Mouse (Mus musculus) c-Kit-negative CD71-positive TER-119-positive erythroid progenitor cells, embryonic 14.5 days (primary cell): ENCODE data around the gene Cnot10.

Source experiments
- DNase-seq: peaks from one replicate; pipeline ENCODE4 v3.0.0-alpha.2; 2013; ENCODE audit warnings: low read depth, low spot score

Gene Cnot10

DNA sequence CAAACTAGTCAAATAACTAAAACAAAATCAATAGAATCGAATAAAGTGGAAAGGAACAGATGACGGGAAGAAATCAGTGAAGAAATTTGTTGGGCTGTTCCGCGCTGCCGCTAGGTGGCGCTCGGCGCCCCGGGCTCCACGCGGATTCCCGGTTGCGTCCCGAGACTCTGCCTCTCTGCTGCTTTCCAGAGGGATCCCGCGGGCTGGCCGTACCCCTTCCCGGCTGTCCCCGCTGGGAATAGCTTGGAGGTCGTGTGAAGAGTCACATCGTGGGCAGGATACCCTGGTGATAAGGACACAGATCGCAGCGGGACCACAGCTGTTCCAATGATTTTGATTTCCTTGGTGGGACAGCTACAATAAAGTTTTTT is 56.2 kb downstream of the Cnot10 start:
- DNase-seq: peak; percentile 15

DNA sequence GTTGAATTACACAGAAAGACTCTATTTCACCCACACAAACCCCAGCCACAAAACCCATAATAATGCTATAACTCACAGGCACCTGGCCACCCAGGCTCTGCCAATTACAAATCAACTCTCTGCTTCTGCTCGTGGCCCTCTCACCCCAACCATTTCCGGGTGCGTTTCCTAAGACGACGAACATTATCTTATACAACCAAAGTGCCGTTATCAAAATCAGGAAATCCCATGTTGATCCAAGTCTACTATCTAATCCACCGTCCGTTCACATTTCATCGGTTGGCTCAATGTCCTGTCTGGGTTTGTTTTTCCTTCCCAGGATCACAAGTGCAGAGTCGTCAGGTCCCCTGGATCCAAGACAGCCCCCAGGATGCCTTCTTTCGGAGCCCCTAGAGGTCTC is 61.3 kb downstream of the Cnot10 start:
- no peak for DNase-seq

DNA sequence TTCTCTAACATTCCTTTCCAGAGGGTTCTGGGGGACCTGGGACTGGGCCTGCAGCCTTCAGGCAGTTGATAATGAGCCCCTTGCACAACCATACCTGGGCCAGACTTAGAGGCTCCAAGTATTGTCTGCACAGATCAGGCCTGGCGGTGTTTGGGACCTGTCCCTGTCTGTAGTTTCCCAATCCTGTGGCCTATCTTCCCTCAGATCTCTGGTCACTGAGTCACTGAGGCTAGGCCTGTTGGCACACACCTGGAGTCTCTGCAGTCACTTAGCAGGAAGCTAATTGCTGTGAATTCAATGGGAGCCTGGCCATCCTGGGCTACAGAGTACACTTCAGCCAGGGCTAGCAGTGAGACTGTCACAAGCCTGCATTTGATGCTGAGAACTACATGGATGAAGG is 64.0 kb downstream of the Cnot10 start:
- DNase-seq: no peak

DNA sequence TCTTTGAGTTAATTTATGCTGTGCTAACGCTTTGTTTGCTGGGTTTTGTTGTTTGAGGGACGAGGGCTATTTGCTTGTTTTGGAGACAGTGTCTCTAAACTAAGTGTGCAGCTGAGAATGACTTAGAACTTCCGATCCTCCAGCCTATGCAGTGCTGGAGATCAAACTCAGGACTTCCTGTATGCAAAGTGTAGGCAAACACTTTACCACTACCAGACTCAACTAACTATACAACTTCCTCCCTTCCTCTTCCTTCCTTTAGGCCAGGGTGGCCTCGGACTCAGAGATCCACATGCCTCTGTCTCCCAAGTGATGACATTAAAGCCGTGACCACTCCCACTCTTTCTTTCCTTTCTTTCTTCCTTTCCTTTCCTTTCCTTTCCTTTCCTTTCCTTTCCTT is 66.5 kb downstream of the Cnot10 start:
- no peak for DNase-seq

DNA sequence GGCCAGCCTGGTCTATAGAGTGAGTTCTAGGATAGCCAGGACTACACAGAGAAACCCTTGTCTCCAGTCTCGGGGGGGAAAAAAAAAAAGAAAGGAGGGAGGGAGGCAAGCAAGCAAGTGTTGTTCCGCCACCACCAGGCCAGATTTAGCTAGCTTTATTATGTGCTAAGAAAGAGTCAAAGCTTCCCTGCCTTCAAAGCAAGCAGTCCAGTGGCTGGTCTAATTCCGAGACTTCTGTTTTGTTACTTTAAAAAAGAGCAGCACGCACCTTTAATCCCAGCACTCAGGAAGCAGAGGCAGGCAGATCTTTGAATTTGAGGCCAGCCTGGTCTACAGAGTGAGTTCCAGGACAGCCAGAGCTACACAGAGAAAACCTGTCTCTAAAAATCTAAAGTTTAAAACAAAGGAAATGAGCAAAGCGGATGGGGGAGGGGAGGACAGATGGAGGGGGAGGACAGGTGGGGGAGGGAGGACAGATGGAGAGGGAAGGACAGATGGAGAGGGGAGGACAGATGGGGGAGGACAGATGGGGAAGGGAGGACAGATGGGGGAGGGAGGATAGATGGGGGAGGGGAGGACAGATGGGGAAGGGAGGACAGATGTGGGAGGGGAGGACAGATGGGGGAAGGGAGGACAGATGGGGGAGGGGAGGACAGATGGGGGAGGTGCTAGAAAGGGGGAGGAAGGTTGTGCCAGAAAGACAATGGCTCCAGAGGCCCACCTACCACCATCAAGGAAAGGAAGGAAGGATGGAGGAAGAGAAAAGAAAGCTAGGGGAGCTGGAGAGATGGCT is 71.1 kb downstream of the Cnot10 start:
- no peak for DNase-seq

DNA sequence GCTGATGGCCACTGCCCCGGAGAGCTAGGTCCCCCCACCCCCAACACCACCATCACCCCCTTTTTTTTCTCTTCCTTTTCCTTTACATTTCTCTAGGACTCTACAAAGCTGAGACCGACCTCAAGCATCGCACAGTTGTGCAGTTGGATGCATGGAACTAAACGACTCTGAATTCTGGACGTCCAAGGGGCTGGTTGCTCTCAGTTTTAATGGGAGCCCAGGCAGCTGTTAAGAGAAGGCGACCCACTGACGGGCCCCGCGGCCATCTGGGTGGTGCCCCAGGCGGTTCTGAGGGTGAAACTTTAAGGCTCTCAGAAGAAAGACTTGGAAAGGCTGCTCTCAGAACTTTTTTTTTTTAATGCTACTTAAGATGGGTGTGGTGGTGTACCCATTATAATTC is 75.3 kb downstream of the Cnot10 start:
- no peak for DNase-seq

DNA sequence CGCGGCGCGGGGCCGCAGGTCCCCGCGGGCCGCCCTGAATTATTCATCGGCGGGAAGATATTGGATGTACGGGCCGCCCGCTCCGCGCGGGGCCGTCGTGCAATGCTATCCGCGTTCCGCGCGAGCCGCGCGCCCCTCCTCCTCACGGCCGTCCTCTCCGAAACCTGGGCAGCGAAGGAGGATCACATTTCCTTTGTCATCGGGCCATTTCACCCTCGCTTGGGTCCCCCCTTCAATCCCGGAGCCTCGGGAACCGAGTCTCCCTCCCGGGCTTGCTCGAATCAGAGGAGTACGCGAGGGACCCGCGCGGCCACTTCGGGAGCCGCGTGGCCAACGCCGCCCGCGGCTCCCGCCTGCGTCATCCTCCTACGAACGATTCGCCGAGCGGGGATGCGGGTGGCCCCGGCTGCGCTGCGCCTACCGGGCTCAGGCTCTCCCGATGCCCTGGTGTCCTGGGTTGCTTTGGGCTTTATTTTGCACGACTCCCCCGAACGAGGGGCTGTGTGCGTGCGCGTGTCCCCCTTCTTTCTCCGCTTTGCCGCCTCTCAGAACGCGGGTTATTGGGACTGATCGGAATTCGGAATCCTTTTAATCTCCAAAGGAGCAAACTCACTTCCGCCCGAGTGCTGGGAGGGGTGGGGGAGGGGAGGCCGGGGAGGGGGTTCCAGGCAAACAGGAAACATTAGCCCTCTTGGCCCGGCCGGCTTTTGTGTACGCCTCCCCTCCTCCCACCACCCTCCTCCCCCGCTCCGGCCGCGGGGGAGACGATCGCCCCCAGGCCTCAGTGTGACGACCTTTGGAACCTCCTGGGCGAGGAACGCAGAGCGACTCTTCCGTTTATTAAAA is 76.0 kb downstream of the Cnot10 start, which contains the start of gene Trim71:
Gene Trim71, minus strand, starts transcription at position 609 of the 846 bp plus-strand sequence.
- DNase-seq: no peak

DNA sequence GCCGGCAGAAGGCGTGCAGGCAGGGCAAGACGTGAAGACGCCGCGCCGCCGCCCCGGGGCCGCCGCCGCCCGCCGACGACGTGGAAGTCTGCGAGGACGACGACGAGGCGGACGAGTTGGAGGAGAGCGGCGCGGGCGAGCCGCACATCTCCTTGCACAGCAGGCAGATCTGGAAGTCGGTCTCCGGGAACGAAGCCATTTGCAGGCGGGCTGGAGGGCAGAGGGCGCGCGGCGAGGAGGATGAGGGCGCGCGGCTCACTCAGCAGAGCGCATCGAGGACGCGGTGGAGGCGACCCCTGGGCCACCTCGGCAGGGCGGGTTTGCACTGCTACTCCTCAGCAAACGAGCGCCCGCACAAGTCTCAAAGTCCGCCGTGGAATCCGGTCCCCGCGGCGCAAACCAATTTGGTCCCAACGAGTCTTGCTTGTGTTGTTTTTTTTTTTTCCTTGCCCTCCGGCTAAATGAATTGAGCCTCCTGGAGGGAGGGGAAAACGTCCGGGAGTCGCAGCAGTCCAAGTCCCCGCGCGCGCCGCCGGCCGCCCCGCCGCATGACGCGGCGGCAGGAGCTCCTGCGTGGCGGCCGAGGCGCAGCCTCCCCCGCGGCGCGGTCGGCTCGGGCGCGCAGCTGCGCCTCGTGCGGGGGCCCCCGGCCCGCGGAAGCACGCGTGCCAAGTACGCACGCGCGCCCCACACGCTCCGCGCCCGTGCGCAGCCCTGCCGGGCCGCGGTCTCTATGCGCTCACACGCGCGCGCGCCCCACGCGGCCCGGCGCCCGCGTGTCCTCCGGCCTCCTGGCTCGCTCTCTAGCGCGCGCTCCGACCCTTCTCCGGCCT is 76.8 kb downstream of the Cnot10 start:
- DNase-seq: no peak

DNA sequence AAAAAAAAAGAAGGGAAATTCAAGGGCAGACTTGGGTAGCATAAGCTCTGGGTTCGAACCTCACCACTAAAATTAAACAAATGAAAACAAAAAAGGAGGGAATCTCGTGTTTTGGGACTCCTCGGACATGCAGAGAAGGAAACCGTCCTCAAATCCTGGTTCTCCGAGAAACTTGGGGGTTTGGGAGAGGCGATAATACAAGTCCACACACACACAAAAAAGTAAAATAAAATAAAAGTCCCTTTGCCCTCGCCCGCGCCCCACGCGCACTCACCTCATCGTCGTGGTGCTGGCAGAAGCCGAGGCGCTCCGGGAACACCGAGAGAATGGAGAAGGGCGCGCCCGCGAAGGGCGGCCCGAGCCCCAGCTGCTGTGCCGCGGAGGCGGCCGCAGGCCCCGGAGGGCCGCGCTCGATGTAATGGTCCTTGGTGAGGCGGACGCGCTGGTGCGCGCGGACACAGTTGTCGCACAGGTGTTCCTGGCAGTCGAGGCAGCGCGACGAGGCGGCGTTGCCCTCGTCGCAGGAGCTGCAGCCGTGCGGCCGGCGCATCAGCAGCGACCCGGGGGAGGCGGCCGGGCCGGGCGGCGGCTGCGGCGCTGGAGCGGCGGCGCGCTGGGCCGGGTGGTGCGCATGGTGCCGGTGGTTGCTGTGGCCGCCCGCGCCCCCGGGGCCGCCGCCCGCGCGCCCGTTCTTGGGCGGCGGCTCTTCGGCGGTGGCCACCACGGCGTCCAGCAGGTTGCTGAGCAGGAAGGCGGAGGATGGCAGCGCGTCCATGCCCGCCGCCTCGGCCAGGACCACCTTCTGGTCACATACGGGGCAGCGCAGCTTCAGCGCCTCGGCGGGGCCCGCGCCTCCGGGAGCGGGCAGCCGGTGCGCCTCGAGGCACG is 77.7 kb downstream of the Cnot10 start:
- DNase-seq: no peak

DNA sequence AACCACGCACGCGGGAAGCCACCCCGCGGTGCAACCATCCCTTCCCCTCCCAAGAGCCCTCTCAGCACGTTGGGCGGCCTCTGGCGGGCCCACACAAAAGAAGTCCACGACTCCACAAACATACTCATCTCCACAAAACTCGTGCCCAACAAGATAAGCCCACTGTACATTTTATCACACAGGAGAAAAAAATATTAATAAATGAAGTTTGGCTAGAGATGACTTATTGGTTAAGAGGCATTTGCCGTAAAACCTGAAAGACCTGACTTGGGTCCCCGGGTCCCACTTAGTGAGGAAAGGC is 78.4 kb downstream of the Cnot10 start:
- no peak for DNase-seq

DNA sequence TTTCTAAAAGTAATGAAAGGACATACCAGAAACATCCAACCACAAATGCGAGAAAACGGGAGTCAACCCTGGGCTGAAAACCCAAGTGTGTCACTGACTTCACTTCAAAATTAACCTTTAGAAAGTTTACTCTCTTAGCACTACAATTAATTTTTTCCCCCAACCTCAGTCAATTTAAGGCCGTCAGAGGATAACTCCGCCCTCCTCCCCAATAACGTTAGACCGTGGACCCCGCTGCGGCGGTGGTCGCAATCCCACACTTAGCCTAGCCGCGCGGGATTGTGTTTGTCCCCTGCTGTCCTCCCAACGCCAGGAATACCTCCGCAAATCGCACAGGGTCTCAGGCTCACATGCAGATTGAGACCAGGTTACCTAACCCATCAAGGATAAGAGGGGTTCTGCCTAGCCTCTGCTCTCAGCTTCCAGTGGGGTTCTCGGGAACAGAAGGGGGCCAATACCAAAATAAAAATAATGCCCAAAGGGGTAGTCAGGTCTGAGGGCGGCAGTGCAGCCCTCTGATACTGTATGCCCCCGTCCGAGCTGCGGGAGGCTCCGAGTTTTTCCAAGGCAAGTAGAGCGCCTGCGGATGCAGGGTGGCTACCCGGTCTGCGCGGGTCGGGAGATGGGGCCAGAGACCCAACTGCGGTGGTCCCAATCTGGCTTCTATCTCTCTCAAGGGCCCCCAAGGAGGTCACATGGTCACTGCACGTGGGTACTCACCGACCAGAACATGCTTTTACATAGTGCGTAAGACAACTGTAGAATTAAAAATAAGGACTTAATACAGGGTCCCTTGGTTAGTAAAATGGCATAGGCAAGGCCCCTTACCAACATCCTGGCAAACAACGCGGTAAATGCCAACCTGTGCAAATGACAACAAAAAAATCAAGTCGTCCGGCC is 79.0 kb downstream of the Cnot10 start:
- DNase-seq: no peak

DNA sequence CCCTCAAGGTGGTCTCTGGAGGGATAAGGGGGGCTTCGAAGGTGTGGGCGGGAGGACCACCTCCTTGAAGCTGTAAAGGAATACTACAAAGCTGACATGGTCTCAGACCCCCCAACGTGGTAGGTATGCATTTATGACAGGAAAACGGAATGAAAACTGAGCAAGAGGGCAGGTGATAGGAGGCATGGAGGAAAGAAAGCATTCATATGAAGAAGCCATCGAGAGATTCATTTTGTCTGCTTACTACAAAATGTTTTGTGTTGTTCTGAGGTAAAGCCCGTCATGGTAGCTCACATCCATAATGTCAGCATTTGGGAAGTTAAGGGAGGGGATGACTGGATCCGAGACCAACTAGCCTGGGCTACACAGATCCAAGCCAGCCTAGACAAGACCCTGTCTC is 79.8 kb downstream of the Cnot10 start:
- DNase-seq: no peak

DNA sequence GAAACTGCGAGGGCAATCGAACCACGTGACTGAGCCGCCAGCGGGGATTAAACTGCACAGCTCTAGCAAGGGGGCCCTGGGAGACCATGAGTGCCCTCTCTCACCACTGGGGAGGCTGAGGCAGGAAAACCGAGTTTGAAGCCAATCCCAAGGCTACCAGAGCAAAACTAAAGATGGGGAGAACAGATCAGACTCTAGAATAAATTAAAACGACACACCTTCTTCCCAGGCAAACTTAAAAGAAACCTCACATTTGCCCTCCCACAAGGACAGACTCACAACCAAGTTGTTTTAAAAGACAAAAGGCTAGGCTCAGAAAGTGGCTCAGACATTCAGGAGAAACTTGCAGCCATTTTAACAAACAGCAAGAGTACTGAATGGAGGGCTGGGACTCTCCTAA is 82.9 kb downstream of the Cnot10 start:
- no peak for DNase-seq

DNA sequence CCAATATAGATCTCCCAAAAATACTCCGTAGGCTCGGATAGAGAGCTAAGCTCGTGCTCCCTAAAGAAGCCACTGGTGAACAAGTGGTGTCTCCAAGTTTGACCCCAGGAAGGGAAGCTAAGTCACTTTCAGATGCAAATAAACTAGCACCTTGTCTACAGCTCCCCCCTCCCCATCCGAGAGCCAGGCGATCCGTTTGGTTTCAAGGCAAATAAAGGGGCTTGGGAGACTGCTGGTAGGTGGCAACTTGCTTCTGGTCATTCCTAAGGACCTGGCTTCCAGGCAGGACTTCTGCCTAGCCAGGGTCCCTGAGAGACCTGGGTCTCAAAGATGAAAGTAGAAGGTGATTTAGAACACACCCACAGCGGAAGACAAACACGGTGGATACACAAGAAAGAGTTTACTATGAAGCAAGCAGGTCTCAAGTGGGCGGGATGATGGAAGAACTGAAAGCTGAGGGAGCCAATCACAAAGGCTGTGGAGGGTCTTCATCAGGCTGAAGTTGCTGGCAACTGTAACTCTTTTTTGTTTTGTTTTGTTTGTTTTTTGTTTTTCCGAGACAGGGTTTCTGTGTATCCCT is 83.6 kb downstream of the Cnot10 start:
- no peak for DNase-seq

DNA sequence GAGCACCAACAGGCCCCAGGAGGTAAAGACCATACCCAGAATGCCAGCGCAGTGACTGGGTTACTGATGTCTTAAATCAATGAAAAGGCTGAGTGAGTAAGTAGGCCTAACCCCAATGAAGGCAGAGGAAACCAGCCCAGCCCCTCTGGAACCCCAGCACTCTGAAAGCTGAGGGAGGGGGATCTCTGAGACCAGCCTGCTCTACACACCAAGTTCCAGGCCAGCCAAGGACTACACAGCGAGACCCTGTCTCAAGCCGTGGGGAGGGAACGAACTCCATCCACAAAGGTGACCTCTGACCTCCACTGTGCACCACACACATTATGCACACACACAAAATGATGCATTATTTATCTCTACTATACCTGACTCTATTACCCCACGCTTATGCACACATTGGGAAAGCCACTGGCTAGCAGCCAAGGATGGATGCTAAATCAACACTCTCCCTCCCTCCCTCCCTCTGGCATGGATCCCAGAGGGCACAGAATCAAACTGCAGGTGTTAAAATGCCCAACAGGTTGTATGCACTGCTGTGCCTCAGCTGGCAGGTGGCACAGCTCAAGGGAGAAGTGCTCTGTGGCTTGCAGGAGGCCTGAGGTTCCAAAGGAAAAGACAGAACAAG is 85.5 kb downstream of the Cnot10 start:
- DNase-seq: no peak

DNA sequence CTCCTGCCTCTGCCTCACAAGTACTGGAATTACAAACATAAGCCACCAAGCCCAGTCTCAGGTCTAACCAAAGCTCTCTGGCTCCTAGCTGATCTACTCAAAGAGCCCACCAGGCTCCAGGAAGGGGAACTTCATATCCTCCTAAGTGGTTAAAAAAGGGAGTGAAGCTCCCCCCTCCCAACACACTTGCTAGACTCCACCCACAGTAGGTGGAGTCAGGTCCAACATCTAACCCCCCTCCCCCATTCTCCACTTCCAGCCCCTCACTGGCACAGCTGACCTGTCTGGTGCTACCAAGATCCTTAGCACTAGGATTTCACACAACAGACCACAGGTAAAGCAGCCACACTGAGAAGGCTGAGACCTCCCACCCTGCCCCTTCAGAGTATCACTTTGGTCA is 86.2 kb downstream of the Cnot10 start:
- DNase-seq: no peak

DNA sequence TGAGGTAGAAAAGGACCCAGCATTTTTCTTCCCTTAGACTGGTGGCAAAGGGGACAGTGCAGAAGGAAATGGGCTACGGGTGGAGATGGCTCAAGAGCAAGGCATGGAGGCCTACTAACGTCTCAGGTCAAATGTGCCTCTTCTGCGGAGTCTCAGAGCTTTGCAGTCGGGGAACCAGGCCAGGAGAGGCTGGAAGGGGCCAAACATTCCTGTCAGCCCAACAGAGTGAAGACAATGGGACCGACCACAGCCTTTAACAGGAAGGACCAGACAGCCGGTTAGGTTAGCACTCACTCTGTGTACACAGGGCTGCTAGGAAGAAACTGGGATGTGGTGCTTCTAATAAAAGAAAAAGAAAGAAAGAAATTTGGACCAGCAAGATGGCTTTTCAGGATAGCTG is 90.0 kb downstream of the Cnot10 start:
- DNase-seq: no peak

DNA sequence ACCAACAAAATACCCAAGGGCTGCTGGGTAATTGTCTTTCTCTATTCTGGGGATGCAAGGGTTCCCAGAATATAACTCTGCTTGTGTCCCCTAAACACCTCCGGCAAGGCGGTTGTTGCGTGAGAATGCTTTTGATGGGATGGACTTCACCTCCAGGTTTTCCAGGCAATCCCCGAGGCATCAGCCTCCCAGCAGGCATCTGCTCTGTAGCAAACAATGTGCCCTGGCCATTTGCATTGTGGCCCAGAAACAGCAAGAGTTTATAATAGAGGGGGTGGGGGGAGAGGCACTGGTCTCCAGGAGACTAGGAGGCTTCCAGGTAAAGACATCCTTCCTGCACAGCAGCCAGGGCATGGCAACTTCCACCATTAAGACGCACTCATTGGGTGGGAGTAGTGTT is 90.9 kb downstream of the Cnot10 start:
- DNase-seq: no peak

DNA sequence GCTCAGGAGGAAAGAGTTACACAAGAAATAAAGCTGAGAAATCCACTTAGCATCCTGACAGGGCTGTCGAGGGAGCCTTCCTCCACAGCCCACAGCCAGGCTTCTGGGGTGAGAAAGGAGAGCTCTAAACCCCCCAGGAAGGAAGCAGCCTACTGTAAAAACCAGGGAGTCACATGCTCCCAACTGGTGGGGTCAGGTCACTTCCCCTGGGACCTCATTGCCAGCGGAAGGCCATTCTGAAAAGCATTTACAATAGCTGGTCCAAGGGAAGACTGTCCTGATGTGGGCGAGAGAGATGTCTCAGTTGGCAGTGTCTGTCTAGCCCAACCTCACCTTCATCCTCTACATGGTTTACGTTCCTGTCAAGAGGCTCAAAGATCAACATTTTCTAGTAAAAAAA is 91.5 kb downstream of the Cnot10 start:
- no peak for DNase-seq
